ENCODE assay signal across 8 mouse cellular contexts in the genomic region with DNA sequence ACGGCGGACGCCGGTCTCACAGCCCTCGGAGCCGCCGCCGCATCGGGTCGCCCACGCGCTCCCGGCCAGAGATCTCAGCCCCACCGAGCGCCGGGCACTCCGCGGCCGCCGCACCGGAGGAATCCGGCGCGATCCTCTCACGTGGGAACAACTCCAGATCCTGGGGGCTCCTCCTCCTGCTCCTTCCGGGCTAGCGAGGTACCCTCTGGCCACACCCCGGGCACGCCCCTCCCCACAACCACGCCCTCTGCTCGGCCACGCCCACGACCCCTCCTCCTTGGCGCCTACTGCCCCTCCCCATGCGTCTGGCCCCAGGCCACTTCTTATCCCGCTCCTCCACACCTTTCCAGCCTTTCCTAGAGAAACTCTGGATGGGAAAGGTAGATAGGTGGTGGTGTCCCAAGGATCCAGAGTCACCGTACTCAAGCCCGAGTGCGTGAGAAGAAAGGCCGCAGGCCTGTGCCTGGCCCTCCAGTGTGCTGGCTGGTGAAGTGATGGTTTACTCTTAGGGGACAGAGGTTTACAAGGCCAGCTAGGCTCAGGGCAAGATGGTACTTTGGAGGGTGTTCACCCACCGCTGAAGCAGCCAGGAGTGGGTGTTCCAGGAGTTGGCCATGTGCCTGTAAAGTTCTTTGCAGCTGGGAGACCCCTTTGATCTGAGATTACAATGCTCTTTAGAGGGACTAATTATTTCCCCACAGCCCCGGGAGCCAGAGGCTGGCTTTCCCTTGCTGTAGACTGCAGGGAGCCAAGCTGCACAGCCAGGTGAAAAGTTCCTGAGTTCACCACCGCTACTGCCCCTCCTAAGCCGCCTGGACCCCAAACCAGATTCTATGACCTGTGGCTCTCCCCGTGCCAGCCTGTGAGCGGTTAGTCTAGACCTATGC. TPM values are rescaled to one million over a fixed set of nuclear protein-coding genes. Genes with fewer than 3 reads are reported as not detected.
DNase-seq lines count a peak whose midpoint lies in the region; ATAC-seq lines count a peak whose summit lies in the region.

Gene Kazn (minus strand): TSS at position 162 of the 887 bp plus-strand sequence.

- H3K4me2 ChIP-seq in hindbrain, embryonic 16.5 days (ENCODE audit: low read length): peak within 1 kb of the TSS; percentile 98

- peaks cover 17% of the 10 kb centered on the region for H3K4me1 ChIP-seq in hindbrain, embryonic 16.5 days (ENCODE audit: control insufficient read depth, insufficient read depth, low read depth, low read length)

- no peaks in the 10 kb centered on the region for H3K27me3 ChIP-seq in hindbrain, embryonic 16.5 days (replicated peaks; ENCODE audit: control insufficient read depth, insufficient read depth, low read length)

- H3K9ac ChIP-seq in hindbrain, embryonic 16.5 days (ENCODE audit: low read depth, low read length): peak within 1 kb of the TSS; percentile 83

- H3K9me3 ChIP-seq in hindbrain, embryonic 16.5 days (ENCODE audit: control insufficient read depth, low read length): no peaks in the 10 kb centered on the region

- ATAC-seq in common myeloid progenitor, adult 5-6 weeks (replicated peaks; ENCODE audit: low read depth, poor library complexity, severe bottlenecking): peak; percentile 82
- peak; percentile 71 for ATAC-seq in hindbrain, embryonic 16.5 days

- peak within 1 kb of the TSS; percentile 67 for H3K4me3 ChIP-seq in hindbrain, embryonic 16.5 days (ENCODE audit: low read length)

- H3K36me3 ChIP-seq in hindbrain, embryonic 16.5 days (ENCODE audit: control insufficient read depth, insufficient read depth, low read length): no peaks in the 10 kb centered on the region

- peak; percentile 80 for DNase-seq in WW6 (ENCODE audit: low read depth, low spot score)
- peak; percentile 82 for DNase-seq in gastrocnemius, postnatal 10 days
- DNase-seq in left cerebral cortex, adult 18-20 months (ENCODE audit: low spot score in 2 of 2): peak; percentile 63 to 70
- peak; percentile 90 for DNase-seq in lung, postnatal 25 days (ENCODE audit: low spot score)
- DNase-seq in right cerebral cortex, postnatal 14 days: peak; percentile 64
- DNase-seq in urinary bladder, postnatal 36 days (ENCODE audit: low spot score in 2 of 2): peak; percentile 86 to 89

- H3K27ac ChIP-seq in hindbrain, embryonic 16.5 days (ENCODE audit: low read depth, low read length): peak within 1 kb of the TSS; percentile 57

- WGBS in hindbrain, embryonic 16.5 days: 7% methylated on average over 24 of the region's 46 CpGs

RNA-seq across cellular contexts. Expression of gene Kazn, which starts in this region (rescaled TPM):
- 0.50 and 0.97 TPM in 2 replicates for total RNA-seq in common myeloid progenitor, adult 5-6 weeks (2017)
- total RNA-seq in gastrocnemius, postnatal 10 days (2021): 1 to 10 TPM; 7.1 to 10.0 TPM
- polyA plus RNA-seq in hindbrain, embryonic 16.5 days (2015; fragmentation: Nextera tagmentation; extraction: Ambion mirVana): 26.4 and 27.1 TPM in 2 replicates
- total RNA-seq in left cerebral cortex, adult 18-20 months (2021): 10 to 100 TPM; 76.8 to 79.4 TPM

Comparison
In these comparisons a context has a peak if more than half of its experiments do, and no peak if none do; other contexts are left out.
1. Peak in every context shown above with its lines: DNase-seq, ATAC-seq, H3K4me3 ChIP-seq and H3K27ac ChIP-seq.
2. RNA of gene Kazn (total RNA-seq): 76.8 to 79.4 TPM in left cerebral cortex, adult 18-20 months; 7.1 to 10.0 TPM in gastrocnemius, postnatal 10 days and 0.50 to 0.97 TPM in common myeloid progenitor, adult 5-6 weeks; every median in the first group is over 4 times any median in the second.
3. Peak in ATAC-seq in common myeloid progenitor, adult 5-6 weeks; RNA of the gene not detected or under 1 TPM.